In genomic region chr11:36096219-36096618, GRCm38 (mm10) we compare ENCODE assay signal across 9 mouse cellular contexts.
A peak's percentile ranks its signal among the peaks of the same experiment; 100 is the strongest.
DNase-seq lines count a peak whose midpoint lies in the region; ATAC-seq and TF ChIP-seq lines count a peak whose summit lies in the region.
"Had no signal": no experiment of that assay in that cellular context is flagged by ENCODE, and none has a peak within 500 bp of the region (broad histone marks: within the 10 kb centered on the region; RNA-seq: fewer than 3 reads in every experiment).

No protein-coding gene starts in this region.

- intact Hi-C loops in left cerebral cortex, postnatal 4 days (cut with DNase I) = no loop called here

- no peak for TF ChIP-seq CTCF in forebrain, postnatal 0 days (IDR thresholded peaks at IDR 0.05; ENCODE audit: low read depth)

- H3K4me1 ChIP-seq in forebrain, postnatal 0 days (ENCODE audit: insufficient read depth) = 0 out of 2 replicates have a peak, but pooled peaks cover 3% of the 10 kb centered on the region

- no peak overlapping the region for H3K4me2 ChIP-seq in forebrain, postnatal 0 days (ENCODE audit: low read depth)

- 44% methylated on average over 14 of the region's 14 CpGs for WGBS in forebrain, postnatal 0 days

- H3K27me3 ChIP-seq in forebrain, postnatal 0 days (ENCODE audit: insufficient read depth, low read length) = no peaks in the 10 kb centered on the region

- peak; percentile 29; the same call in 1 of the 2 replicates for ATAC-seq in cerebellum, adult (ENCODE audit: insufficient number of reproducible peaks, low FRiP score, low TSS enrichment)
- peak; percentile 55 for ATAC-seq in forebrain, postnatal 0 days

- H3K27ac ChIP-seq in forebrain, postnatal 0 days (ENCODE audit: low read depth, low read length) = 0 out of 2 replicates have a peak overlapping the region, but pooled peaks have one; percentile 11

- H3K4me3 ChIP-seq in forebrain, postnatal 0 days (ENCODE audit: low read depth, low read length) = no peak overlapping the region

- no peak overlapping the region for H3K9ac ChIP-seq in forebrain, postnatal 0 days

- no peaks in the 10 kb centered on the region for H3K9me3 ChIP-seq in forebrain, postnatal 0 days (ENCODE audit: low read length)

- no peaks in the 10 kb centered on the region for H3K36me3 ChIP-seq in forebrain, postnatal 0 days (ENCODE audit: insufficient read depth)

- peak; percentile 7 to 12 for DNase-seq in heart, adult 18-20 months
- DNase-seq in heart, adult 11 months = no peak
- peak; percentile 67 for DNase-seq in forebrain, postnatal 0 days
- peak; percentile 89 for DNase-seq in left cerebral cortex, postnatal 4 days
- no peak for DNase-seq in testis, postnatal 14 days (ENCODE audit: low spot score)
- DNase-seq in kidney, adult 18-20 months = no peak
- no peak for DNase-seq in embryo, embryonic 10.5 days (ENCODE audit: low spot score)
- DNase-seq: heart, postnatal 36 days had no signal

Comparison
In these comparisons a context has a peak if more than half of its experiments do, and no peak if none do; other contexts are left out.
1. DNase-seq: peak in heart, adult 18-20 months (2 of 2), forebrain, postnatal 0 days (single experiment) and left cerebral cortex, postnatal 4 days (single experiment); none in heart, adult 11 months (single experiment), testis, postnatal 14 days (single experiment), kidney, adult 18-20 months (single experiment) and embryo, embryonic 10.5 days (single experiment).